Mouse (Mus musculus) neural tube, embryonic 11.5 days (tissue): ENCODE data around the gene Nfatc3. TPM values are rescaled to one million over a fixed set of nuclear protein-coding genes. Genes with fewer than 3 reads are reported as not detected.
A peak's percentile ranks its signal among the peaks of the same experiment; 100 is the strongest.

Source experiments
- ATAC-seq: fragments of 200-750 bp; cut with Nextera tagmentation; 2 replicates; pipeline ENCODE4 v1.8.0; 2017; ENCODE audit warnings: moderate number of reproducible peaks, mild to moderate bottlenecking, moderate TSS enrichment, moderate library complexity; ENCODE audit not compliant: insufficient read depth, low FRiP score, low TSS enrichment
- DNase-seq: peaks from one replicate; pipeline ENCODE4 v3.0.0-alpha.2; 2015; ENCODE audit warnings: low spot score
- H3K27ac ChIP-seq: fragments of 300-500 bp; sonication (generic); 2 replicates; pipeline ENCODE4 v1.5.1; 2014; ENCODE audit warnings: low read depth, mild to moderate bottlenecking, low read length
- H3K27me3 ChIP-seq: fragments of 300-500 bp; sonication (generic); 2 replicates; pipeline ENCODE4 v1.6.1; 2014; ENCODE audit warnings: mild to moderate bottlenecking, low read length, mixed read lengths; ENCODE audit not compliant: control insufficient read depth, insufficient read depth
- H3K36me3 ChIP-seq: fragments of 300-500 bp; sonication (generic); 2 replicates; pipeline ENCODE4 v1.6.1; 2014; ENCODE audit warnings: mild to moderate bottlenecking, low read length, moderate library complexity, mixed read lengths; ENCODE audit not compliant: control insufficient read depth, insufficient read depth
- H3K4me1 ChIP-seq: fragments of 300-500 bp; sonication (generic); 2 replicates; pipeline ENCODE4 v1.6.1; 2014; ENCODE audit warnings: low read length, mixed read lengths; ENCODE audit not compliant: control insufficient read depth, insufficient read depth
- H3K4me2 ChIP-seq: fragments of 300-500 bp; sonication (generic); 2 replicates; pipeline ENCODE4 v1.6.1; 2014; ENCODE audit warnings: low read depth, mild to moderate bottlenecking, moderate library complexity
- H3K4me3 ChIP-seq: fragments of 300-500 bp; sonication (generic); 2 replicates; pipeline ENCODE4 v1.5.1; 2014; ENCODE audit warnings: low read depth, low read length
- H3K9ac ChIP-seq: fragments of 300-500 bp; sonication (generic); 2 replicates; pipeline ENCODE4 v1.6.1; 2014; ENCODE audit warnings: mild to moderate bottlenecking, low read length
- H3K9me3 ChIP-seq: fragments of 300-500 bp; sonication (generic); 2 replicates; pipeline ENCODE4 v1.6.1; 2016; ENCODE audit warnings: low read length; ENCODE audit not compliant: control insufficient read depth
- WGBS: fragments of 180-500 bp; shearing (Covaris S2); extraction: QIAGEN DNeasy Blood & Tissue Kit; methylation state at CpG from one replicate; pipeline ENCODE4 v1.1.7; 2014; 5-methylcytosine and 5-hydroxymethylcytosine counted together
- polyA plus RNA-seq: library from polyadenylated mRNA; unstranded; fragments of >200 nt; fragmentation: Nextera tagmentation; extraction: Ambion mirVana; gene quantifications from 2 replicates; pipeline ENCODE4 v1.2.1, GENCODE M21; 2014

The Nfatc3 gene
- polyA plus RNA-seq, 1 experiment from 2014 or later, result 3.4 TPM

DNA sequence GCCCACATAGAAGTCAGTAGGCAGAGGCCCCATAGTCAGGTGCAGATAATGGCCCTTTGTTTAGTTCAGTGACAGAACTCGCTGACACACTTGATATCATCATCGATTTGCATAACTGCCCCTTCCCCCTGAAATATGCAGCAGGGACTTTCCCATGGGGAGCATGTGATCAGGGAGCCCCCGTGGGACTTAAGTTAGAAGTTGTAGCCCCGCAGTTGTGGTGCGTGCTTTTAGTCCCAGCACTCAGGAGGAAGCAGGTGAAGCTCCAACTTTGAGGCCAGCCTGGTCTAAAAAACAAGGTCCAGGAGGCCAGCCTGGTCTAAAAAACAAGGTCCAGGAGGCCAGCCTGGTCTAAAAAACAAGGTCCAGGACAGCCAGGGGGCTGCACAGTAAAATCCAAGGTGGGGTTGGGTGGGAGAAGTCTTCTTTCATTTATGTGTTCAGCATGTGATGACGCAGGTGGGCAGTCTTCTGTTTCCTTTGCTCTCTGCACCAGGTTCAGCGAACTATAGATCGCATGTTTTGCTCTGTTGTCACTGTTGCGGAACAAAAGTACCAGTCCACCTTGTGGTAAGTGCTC lies 6.0 kb upstream of the Nfatc3 start:
- no peaks in the 10 kb centered on the region for H3K36me3 ChIP-seq
- H3K27me3 ChIP-seq, result no peaks in the 10 kb centered on the region
- H3K4me3 ChIP-seq, result no peak overlapping the region
- H3K4me1 ChIP-seq, result no peaks in the 10 kb centered on the region
- DNase-seq (no peak), ATAC-seq (no peak)
- no peak overlapping the region for H3K27ac ChIP-seq
- no peak overlapping the region for H3K9ac ChIP-seq
- 89% methylated on average over 9 of the region's 9 CpGs for WGBS
- H3K4me2 ChIP-seq, result no peak overlapping the region
- H3K9me3 ChIP-seq, result no peaks in the 10 kb centered on the region

GRCm38 (mm10) chr8:106054190-106054811 lies 4.3 kb upstream of the Nfatc3 start:
- WGBS, result 36% methylated on average over 6 of the region's 6 CpGs
- H3K9ac ChIP-seq, result no peak overlapping the region
- H3K36me3 ChIP-seq, result no peaks in the 10 kb centered on the region
- H3K4me1 ChIP-seq, result peaks cover 2% of the 10 kb centered on the region; the same call in 1 of the 2 replicates
- DNase-seq (no peak), ATAC-seq (no peak)
- H3K9me3 ChIP-seq, result no peaks in the 10 kb centered on the region
- H3K4me3 ChIP-seq, result no peak overlapping the region
- no peak overlapping the region for H3K4me2 ChIP-seq
- no peak overlapping the region for H3K27ac ChIP-seq
- H3K27me3 ChIP-seq, result no peaks in the 10 kb centered on the region

DNA sequence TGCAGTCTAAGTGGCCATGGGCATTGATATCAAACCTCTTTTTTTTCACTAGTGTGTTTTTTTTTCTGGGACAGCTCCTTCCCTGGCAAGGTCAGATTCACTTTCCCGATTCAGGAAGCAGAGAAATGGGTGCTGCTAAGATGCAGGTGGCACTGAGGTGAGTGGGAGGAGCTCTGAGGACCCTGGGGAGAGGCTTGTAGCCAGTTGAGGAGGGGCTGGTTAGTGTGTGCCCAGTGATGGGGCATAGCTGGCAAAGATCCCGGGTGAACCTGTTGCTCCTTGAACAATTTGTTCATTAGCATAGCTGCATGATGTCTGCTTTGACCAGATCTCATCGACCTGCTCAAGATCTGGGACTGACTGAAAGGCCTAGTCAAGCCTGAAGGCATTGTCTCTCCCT lies 3.6 kb upstream of the Nfatc3 start:
- Histone ChIP-seq H3K27me3 (no peaks in the 10 kb centered on the region), H3K4me1 (peaks cover 2% of the 10 kb centered on the region; the same call in 1 of the 2 replicates), H3K36me3 (no peaks in the 10 kb centered on the region), H3K4me3 (no peak overlapping the region), H3K9me3 (no peaks in the 10 kb centered on the region), H3K27ac (no peak overlapping the region), H3K9ac (no peak overlapping the region), H3K4me2 (no peak overlapping the region)
- ATAC-seq (no peak), DNase-seq (no peak)
- WGBS, result 36% methylated on average over 3 of the region's 3 CpGs

- Histone ChIP-seq H3K9me3 (no peaks in the 10 kb centered on the region), H3K9ac (no peak overlapping the region), H3K36me3 (no peaks in the 10 kb centered on the region), H3K27ac (no peak overlapping the region), H3K4me3 (no peak overlapping the region), H3K27me3 (no peaks in the 10 kb centered on the region), H3K4me2 (no peak overlapping the region), H3K4me1 (peaks cover 6% of the 10 kb centered on the region; the same call in 1 of the 2 replicates)
- 90% methylated on average over 4 of the region's 4 CpGs for WGBS
- DNase-seq (no peak), ATAC-seq (no peak)
Measured at GRCm38 (mm10) chr8:106056455-106056982, 2.1 kb upstream of the Nfatc3 start.

DNA sequence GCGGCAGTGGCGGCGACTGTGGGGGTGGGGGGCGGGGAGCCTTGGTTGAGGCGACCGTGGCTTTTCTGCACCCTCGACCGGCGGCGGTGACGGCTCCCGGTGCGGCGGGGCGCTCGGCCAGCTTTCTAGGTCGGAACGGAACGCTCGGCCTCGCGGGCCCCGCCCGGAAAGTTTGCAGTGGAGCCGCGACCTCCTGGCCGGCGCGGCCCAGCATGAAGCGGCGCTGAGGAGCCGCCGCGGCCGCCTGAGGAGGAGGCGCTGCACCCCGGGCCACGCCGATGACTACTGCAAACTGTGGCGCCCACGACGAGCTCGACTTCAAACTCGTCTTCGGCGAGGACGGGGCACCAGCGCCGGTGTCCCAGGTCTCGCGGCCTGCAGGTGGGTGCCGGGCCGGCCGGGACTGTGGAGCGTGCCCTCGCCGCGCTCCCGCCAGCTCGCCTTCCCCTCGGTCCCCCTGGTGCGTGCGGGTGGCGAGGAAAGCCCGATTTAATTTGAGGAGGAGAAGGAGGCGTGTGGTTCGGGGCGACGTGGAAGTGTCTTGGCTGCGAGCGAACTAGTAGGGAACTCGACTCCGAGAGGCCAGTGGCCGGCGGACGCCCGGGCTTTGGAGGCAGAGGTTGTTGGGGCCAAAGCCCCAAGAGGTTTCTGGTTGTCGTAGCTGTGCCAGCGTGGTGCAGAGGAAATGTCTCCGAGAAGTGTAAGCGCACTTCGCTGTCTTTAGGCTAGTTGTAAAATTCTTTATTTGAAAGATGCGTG lies 1.2 kb downstream of the Nfatc3 start:
- peak overlapping the region; percentile 83 for H3K9ac ChIP-seq
- peak overlapping the region; percentile 68 for H3K4me2 ChIP-seq
- no peaks in the 10 kb centered on the region for H3K36me3 ChIP-seq
- peak overlapping the region; percentile 87 for H3K4me3 ChIP-seq
- peaks cover 9% of the 10 kb centered on the region; the same call in 1 of the 2 replicates for H3K4me1 ChIP-seq
- WGBS, result under 1% methylated on average over 64 of the region's 83 CpGs
- no peaks in the 10 kb centered on the region for H3K9me3 ChIP-seq
- peak; percentile 82 for ATAC-seq
- peak overlapping the region; percentile 90 for H3K27ac ChIP-seq
- DNase-seq, result peak; percentile 78
- H3K27me3 ChIP-seq, result no peaks in the 10 kb centered on the region

- Histone ChIP-seq H3K4me2 (peak overlapping the region; percentile 68), H3K27ac (no peak overlapping the region), H3K4me3 (peak overlapping the region; percentile 87), H3K9me3 (no peaks in the 10 kb centered on the region), H3K36me3 (no peaks in the 10 kb centered on the region), H3K9ac (0 out of 2 replicates have a peak overlapping the region, but pooled peaks have one; percentile 83), H3K4me1 (peaks cover 9% of the 10 kb centered on the region; the same call in 1 of the 2 replicates), H3K27me3 (no peaks in the 10 kb centered on the region)
- 6% methylated on average over 3 of the region's 3 CpGs for WGBS
- DNase-seq (no peak), ATAC-seq (no peak)
Measured at GRCm38 (mm10) chr8:106060521-106060920, 1.9 kb downstream of the Nfatc3 start.

DNA sequence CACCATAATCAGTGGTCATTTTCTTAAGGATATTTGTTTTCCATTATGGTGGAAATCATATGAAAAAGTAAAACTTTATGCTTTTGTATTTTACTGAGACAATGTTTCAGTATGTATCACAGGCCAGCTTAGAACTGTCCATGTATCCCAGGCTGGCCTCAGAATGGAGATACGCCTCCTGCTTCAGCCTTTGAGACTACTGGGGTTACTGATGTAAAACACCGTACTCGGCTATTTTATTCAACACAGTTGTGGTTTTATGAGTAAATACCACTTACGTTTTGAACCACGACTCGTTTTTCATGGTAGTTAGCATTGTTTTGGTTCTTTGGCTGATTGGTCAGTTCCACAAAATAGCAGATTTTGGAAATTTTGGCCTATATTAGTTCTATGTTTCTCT lies 3.0 kb downstream of the Nfatc3 start:
- WGBS, result 90% methylated on average over 6 of the region's 6 CpGs
- ATAC-seq (no peak), DNase-seq (no peak)
- no peak overlapping the region for H3K9ac ChIP-seq
- H3K36me3 ChIP-seq, result no peaks in the 10 kb centered on the region
- H3K4me3 ChIP-seq, result no peak overlapping the region
- no peak overlapping the region; the same call in 1 of the 2 replicates for H3K4me2 ChIP-seq
- peaks cover 9% of the 10 kb centered on the region; the same call in 1 of the 2 replicates for H3K4me1 ChIP-seq
- H3K27ac ChIP-seq, result no peak overlapping the region
- H3K9me3 ChIP-seq, result no peaks in the 10 kb centered on the region
- no peaks in the 10 kb centered on the region for H3K27me3 ChIP-seq

- Histone ChIP-seq H3K9me3 (no peaks in the 10 kb centered on the region), H3K9ac (no peak overlapping the region), H3K36me3 (no peaks in the 10 kb centered on the region), H3K4me1 (peaks cover 9% of the 10 kb centered on the region; the same call in 1 of the 2 replicates), H3K27ac (no peak overlapping the region), H3K27me3 (no peaks in the 10 kb centered on the region), H3K4me3 (no peak overlapping the region), H3K4me2 (no peak overlapping the region)
- 96% methylated on average over 7 of the region's 7 CpGs for WGBS
- ATAC-seq (no peak), DNase-seq (no peak)
Measured at GRCm38 (mm10) chr8:106063046-106063445, 4.4 kb downstream of the Nfatc3 start.
